Mouse (Mus musculus) midbrain, postnatal 0 days (tissue): ENCODE data around the gene Borcs6. TPM values are rescaled to one million over a fixed set of nuclear protein-coding genes. Genes with fewer than 3 reads are reported as not detected.
A peak's percentile ranks its signal among the peaks of the same experiment; 100 is the strongest.

Experiments used
- ATAC-seq: fragments of 200-750 bp; cut with Nextera tagmentation; 2 replicates; pipeline ENCODE4 v1.8.0; 2017; ENCODE audit warnings: moderate number of reproducible peaks, mild to moderate bottlenecking, moderate TSS enrichment, moderate library complexity; ENCODE audit not compliant: low FRiP score
- DNase-seq: peaks from one replicate; pipeline ENCODE4 v3.0.0-alpha.2; 2015; ENCODE audit warnings: low spot score
- H3K27ac ChIP-seq: fragments of 300-500 bp; sonication (generic); 2 replicates; pipeline ENCODE4 v1.5.1; 2014; ENCODE audit warnings: low read depth, mild to moderate bottlenecking, low read length, mixed read lengths
- H3K27me3 ChIP-seq: fragments of 300-500 bp; sonication (generic); 2 replicates; pipeline ENCODE4 v1.6.1; 2014; ENCODE audit warnings: low read length, control low read depth, mixed read lengths; ENCODE audit not compliant: insufficient read depth
- H3K36me3 ChIP-seq: fragments of 300-500 bp; sonication (generic); 2 replicates; pipeline ENCODE4 v1.6.1; 2014; ENCODE audit warnings: low read length, control low read depth, mixed read lengths; ENCODE audit not compliant: insufficient read depth
- H3K4me1 ChIP-seq: fragments of 300-500 bp; sonication (generic); 2 replicates; pipeline ENCODE4 v1.6.1; 2014; ENCODE audit warnings: mild to moderate bottlenecking, control low read depth, antibody characterized with exemption, low read length, mixed read lengths; ENCODE audit not compliant: insufficient read depth
- H3K4me2 ChIP-seq: fragments of 300-500 bp; sonication (generic); 2 replicates; pipeline ENCODE4 v1.6.1; 2014; ENCODE audit warnings: low read depth, mild to moderate bottlenecking, low read length, mixed read lengths; ENCODE audit not compliant: poor library complexity, severe bottlenecking
- H3K4me3 ChIP-seq: fragments of 300-500 bp; sonication (generic); 2 replicates; pipeline ENCODE4 v1.5.1; 2014; ENCODE audit warnings: low read depth, mild to moderate bottlenecking, low read length, moderate library complexity
- H3K9ac ChIP-seq: fragments of 300-500 bp; sonication (generic); replicated peaks from 2 replicates; pipeline ENCODE4 v1.6.1; 2014; ENCODE audit warnings: mild to moderate bottlenecking, low read length, moderate library complexity, mixed read lengths; ENCODE audit not compliant: poor library complexity, severe bottlenecking
- H3K9me3 ChIP-seq: fragments of 300-500 bp; sonication (generic); 2 replicates; pipeline ENCODE4 v1.6.1; 2016; ENCODE audit warnings: low read length, control low read depth
- CTCF ChIP-seq: IDR thresholded peaks from 2 replicates; pipeline ENCODE4 v1.5.1; 2016; ENCODE audit warnings: antibody characterized with exemption, mild to moderate bottlenecking
- WGBS: fragments of 180-500 bp; shearing (Covaris S2); extraction: QIAGEN DNeasy Blood & Tissue Kit; methylation state at CpG from one replicate; pipeline ENCODE4 v1.1.7; 2014; 5-methylcytosine and 5-hydroxymethylcytosine counted together
- polyA plus RNA-seq: library from polyadenylated mRNA; unstranded; fragments of >200 nt; fragmentation: Nextera tagmentation; extraction: Ambion mirVana; gene quantifications from 2 replicates; pipeline ENCODE4 v1.2.1, GENCODE M21; 2015
- total RNA-seq: library from RNA; depleted of rRNA; stranded (reverse); fragments of >200 nt; gene quantifications from 2 replicates; pipeline ENCODE4 v1.2.3, GENCODE M21; 2014

Borcs6 gene
- total and polyA plus RNA-seq, 2 experiments from 2014 or later = 21.3 to 33.3 TPM

DNA sequence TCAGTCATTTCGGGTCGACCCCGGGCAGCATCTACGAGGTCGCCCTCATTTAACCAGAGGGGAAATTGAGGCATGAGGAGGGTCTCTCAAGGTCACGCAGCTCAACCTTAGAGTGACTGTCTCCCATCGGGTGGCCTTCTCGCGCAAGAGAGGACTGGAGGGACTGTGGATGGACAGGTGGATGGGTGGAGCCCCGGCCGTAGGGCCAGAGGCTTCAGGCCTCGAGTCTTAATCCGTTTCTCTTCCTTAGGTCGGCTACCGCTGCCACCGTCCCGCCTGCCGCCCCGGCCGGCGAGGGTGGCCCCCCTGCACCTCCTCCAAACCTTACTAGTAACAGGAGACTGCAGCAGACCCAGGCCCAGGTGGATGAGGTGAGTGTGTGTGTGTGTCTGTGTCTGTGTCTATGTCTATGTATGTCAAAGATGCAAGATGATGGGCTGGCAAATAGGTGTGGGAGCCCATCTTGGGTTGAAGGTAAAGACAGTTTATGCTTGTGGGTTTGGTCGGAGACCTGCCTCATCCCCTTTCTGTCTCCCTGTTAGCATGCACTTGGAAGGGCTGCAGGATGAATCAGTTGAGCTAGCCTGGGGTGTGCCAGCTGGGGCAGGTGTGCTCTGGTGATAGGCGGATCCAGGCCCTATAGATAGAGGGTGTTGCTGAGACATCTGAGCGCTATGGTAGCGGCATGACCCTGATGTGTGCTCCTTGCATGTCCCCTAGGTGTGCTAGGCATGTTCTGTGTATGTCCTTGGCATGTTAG, 29.5 kb downstream of the Borcs6 start:
- peak overlapping the region; percentile 99 for H3K27ac ChIP-seq
- ATAC-seq (peak; percentile 12; the same call in 1 of the 2 replicates), DNase-seq (no peak)
- peak overlapping the region; percentile 100 for H3K9ac ChIP-seq
- no peaks in the 10 kb centered on the region for H3K9me3 ChIP-seq
- WGBS = 11% methylated on average over 24 of the region's 25 CpGs
- peak overlapping the region; percentile 95 for H3K4me3 ChIP-seq
- no peaks in the 10 kb centered on the region for H3K27me3 ChIP-seq
- 0 out of 2 replicates have a peak, but pooled peaks have one; percentile 6 for TF ChIP-seq CTCF
- H3K36me3 ChIP-seq = peaks cover 13% of the 10 kb centered on the region; the same call in 1 of the 2 replicates
- H3K4me1 ChIP-seq = peaks cover 16% of the 10 kb centered on the region; the same call in 1 of the 2 replicates
- peak overlapping the region; percentile 97 for H3K4me2 ChIP-seq

- DNase-seq = no peak
- WGBS = 89% methylated on average over 12 of the region's 12 CpGs
- TF ChIP-seq CTCF = no peak
Observed at GRCm38 (mm10) chr11:69089616-69090290, 30.2 kb downstream of the Borcs6 start.

DNA sequence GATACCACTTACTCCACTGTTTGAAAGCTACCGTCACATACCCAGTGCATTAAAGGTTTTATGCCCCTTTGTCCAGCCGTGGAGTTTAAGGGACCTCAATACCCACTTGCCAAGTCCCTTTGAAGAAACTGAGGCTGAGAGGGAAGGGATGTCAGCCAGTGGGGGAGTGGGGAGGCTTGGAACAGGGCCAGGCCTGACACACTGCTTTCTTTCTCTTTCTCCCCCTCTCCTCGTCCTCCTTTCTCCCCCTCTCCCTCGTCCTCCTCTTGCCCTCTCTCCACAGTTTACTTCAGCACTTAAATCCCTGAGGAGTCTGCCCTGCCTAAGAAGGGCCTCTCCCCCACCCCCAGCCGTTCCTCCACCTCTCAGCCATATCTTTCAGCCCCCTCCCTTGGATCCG, 30.9 kb downstream of the Borcs6 start:
- H3K27me3 ChIP-seq = no peaks in the 10 kb centered on the region
- no peak for TF ChIP-seq CTCF
- no peak overlapping the region for H3K9ac ChIP-seq
- H3K36me3 ChIP-seq = peaks cover 13% of the 10 kb centered on the region; the same call in 1 of the 2 replicates
- ATAC-seq = no peak
- peaks cover 16% of the 10 kb centered on the region; the same call in 1 of the 2 replicates for H3K4me1 ChIP-seq
- H3K4me2 ChIP-seq = peak overlapping the region; percentile 97; the same call in 1 of the 2 replicates
- 57% methylated on average over 6 of the region's 6 CpGs for WGBS
- H3K27ac ChIP-seq = no peak overlapping the region
- DNase-seq = no peak
- H3K4me3 ChIP-seq = no peak overlapping the region
- no peaks in the 10 kb centered on the region for H3K9me3 ChIP-seq

More at GRCm38 (mm10) chr11:69089616-69090290, 30.2 kb downstream of the Borcs6 start:
- Histone ChIP-seq H3K9ac (peak overlapping the region; percentile 100), H3K9me3 (no peaks in the 10 kb centered on the region), H3K4me2 (peak overlapping the region; percentile 97), H3K27me3 (no peaks in the 10 kb centered on the region), H3K4me1 (peaks cover 16% of the 10 kb centered on the region; the same call in 1 of the 2 replicates), H3K27ac (peak overlapping the region; percentile 99), H3K4me3 (peak overlapping the region; percentile 95), H3K36me3 (peaks cover 13% of the 10 kb centered on the region; the same call in 1 of the 2 replicates)
- ATAC-seq = no peak

DNA sequence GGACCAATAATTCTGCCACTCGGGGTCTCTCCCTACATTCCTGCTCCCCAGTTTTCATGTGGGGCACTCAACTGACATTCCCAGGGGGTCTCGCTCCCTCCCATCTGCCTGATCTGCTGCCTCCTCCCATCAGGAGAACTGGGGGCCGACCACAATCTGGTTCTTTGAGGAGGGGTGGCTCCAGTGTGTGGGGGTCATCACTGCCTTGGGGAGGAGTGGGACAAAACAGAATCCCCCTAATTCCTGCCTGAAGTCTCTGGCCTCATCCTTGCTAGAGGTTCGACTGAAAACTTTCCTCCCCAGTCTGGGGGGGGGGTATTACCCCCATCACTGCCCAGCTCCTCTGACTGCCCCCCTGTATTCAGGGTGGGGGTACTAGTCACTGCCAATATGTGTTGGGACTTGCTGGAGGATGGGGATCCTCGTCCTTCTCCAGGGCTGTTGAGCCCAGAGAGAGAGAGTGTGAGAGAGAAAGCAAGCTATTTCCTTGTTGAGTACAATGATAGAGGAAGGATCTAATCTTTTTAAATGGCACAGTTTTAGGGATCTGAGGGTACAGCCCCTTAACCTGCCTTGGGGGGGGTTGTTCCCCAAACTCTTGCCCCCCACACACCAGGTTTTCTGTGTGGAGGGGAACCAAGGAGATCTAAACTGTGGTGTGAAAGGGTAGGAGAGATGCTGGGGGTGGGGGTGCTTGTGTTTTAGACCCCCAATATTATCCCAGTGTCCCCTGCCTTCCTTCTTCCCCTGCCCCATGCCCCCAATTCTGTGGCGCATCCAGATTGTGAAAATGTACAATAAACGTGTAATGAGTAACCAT, 32.3 kb downstream of the Borcs6 start:
- Histone ChIP-seq H3K4me1 (peaks cover 16% of the 10 kb centered on the region; the same call in 1 of the 2 replicates), H3K4me3 (no peak overlapping the region)

DNA sequence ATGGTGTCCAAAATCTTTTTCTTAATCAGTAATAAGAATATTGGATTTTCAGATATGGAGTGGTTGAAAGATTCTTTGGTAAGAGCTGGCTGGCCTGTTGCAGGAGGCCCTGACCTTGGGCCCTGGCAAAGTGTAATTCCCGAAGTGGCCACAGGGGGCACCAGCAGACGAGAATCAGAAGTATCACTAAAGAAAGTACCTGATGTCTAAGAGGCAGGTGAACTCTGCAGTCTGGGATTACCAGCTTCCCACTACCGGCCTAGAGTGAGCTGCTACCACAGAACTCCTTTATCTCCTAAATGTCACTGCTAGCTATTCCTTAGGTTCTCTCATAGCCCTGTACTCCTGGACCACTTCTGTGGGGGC, 32.9 kb downstream of the Borcs6 start:
- Histone ChIP-seq H3K4me2 (no peak overlapping the region), H3K4me1 (peaks cover 20% of the 10 kb centered on the region; the same call in 1 of the 2 replicates), H3K9ac (no peak overlapping the region), H3K27me3 (no peaks in the 10 kb centered on the region), H3K36me3 (peaks cover 13% of the 10 kb centered on the region; the same call in 1 of the 2 replicates), H3K27ac (no peak overlapping the region), H3K9me3 (no peaks in the 10 kb centered on the region), H3K4me3 (no peak overlapping the region)
- TF ChIP-seq CTCF = peak; percentile 83
- peak; percentile 68 for DNase-seq
- ATAC-seq = no peak
- WGBS = 0% methylated on average over 3 of the region's 3 CpGs

More for the DNA sequence above, 32.3 kb downstream of the Borcs6 start:
- Histone ChIP-seq H3K27me3 (no peaks in the 10 kb centered on the region), H3K36me3 (peaks cover 13% of the 10 kb centered on the region; the same call in 1 of the 2 replicates), H3K4me2 (no peak overlapping the region), H3K9me3 (no peaks in the 10 kb centered on the region), H3K9ac (no peak overlapping the region), H3K27ac (no peak overlapping the region)
- ATAC-seq = no peak
- WGBS = 67% methylated on average over 7 of the region's 7 CpGs
- DNase-seq = no peak
- TF ChIP-seq CTCF = no peak
